Mouse (Mus musculus): ENCODE results near the gene Tma16.

GRCm38 (mm10) chr8:66469821-66470220 lies 16.5 kb downstream of the Tma16 start:
- TF ChIP-seq CTCF (IDR thresholded peaks at IDR 0.05; ENCODE audit: low read depth, low read length) = no peak
- no peak for TF ChIP-seq POLR2A (IDR thresholded peaks at IDR 0.05; ENCODE audit: extremely low read depth, insufficient read depth, low read length)

Data from liver, adult 2 months (tissue).